Mouse (Mus musculus) erythroblast, embryonic 14.5 days (primary cell): Measurements from ENCODE around the gene Stx19. TPM values are rescaled to one million over a fixed set of nuclear protein-coding genes. Genes with fewer than 3 reads are reported as not detected.

Experiments
- H3K27me3 ChIP-seq: 2 replicates; pipeline ENCODE4 v1.6.1; 2012; ENCODE audit warnings: inconsistent platforms; ENCODE audit not compliant: control insufficient read depth
- H3K36me3 ChIP-seq: 2 replicates; pipeline ENCODE4 v1.6.1; 2012; ENCODE audit warnings: mild to moderate bottlenecking, inconsistent platforms; ENCODE audit not compliant: control insufficient read depth
- H3K4me1 ChIP-seq: 2 replicates; pipeline ENCODE4 v1.6.1; 2012; ENCODE audit warnings: inconsistent platforms; ENCODE audit not compliant: control insufficient read depth
- H3K4me3 ChIP-seq: replicated peaks from 2 replicates; pipeline ENCODE3; 2012; ENCODE audit warnings: moderate library complexity, mild to moderate bottlenecking, inconsistent platforms
- H3K9me3 ChIP-seq: 2 replicates; pipeline ENCODE4 v1.6.1; 2012; ENCODE audit warnings: low read length, inconsistent platforms, mixed read lengths; ENCODE audit not compliant: control insufficient read depth
- GATA1 ChIP-seq: IDR thresholded peaks from 2 replicates; pipeline ENCODE4 v1.6.1; 2012; ENCODE audit warnings: low read length, inconsistent platforms, mixed read lengths
- TAL1 ChIP-seq: IDR thresholded peaks from 3 replicates; pipeline ENCODE4 v1.6.1; 2012; ENCODE audit warnings: low read length, inconsistent platforms, mixed read lengths
- polyA plus RNA-seq: library from polyadenylated mRNA; stranded (reverse); fragments of >175 nt; gene quantifications from 2 replicates; pipeline ENCODE4 v1.2.3, GENCODE M21; 2012

Stx19 gene
- polyA plus RNA-seq, 1 experiment: not detected

DNA sequence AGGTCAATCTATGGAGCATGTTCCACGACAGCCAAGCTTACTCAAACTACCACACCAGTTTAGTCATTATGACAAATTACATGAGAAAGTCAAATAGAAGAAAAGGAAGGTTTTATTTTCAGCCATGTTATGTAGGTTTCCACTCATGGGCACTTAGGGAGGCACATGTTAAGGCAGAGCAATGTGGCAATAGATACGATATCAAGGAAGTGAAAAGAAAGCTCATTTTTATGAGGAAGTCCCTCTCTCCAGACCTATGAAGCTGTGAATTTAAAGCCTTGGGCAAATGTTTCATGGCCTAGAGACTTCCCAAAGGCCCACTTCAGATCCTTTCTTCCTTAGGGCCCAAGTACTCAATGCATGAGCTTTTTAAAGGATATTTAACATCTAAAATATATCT is 43.0 kb downstream of the Stx19 start:
- TF ChIP-seq TAL1 (no peak), GATA1 (no peak)
- Histone ChIP-seq H3K36me3 (no peaks in the 10 kb centered on the region), H3K27me3 (peaks cover 8% of the 10 kb centered on the region), H3K4me1 (peaks cover 17% of the 10 kb centered on the region), H3K9me3 (no peaks in the 10 kb centered on the region), H3K4me3 (no peak overlapping the region)

DNA sequence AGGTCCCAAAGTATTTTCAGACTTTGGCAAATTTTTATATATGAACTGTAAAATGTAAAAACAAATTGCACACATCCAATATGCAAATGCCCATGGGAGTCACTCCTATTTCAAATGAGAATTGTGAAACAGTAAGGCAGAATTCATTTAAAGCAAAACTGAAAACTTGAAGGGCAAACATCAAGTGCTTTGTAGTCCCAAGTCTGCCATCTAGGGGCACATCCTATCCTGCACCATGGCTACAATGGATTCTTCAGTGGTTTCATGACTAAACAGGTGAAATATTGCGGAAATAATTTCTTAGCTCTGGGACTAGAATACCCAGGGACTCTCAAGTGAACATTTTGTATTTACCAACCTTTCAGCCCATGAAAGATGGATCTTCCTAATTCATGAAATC is 43.5 kb downstream of the Stx19 start:
- TF ChIP-seq GATA1: no peak
- TF ChIP-seq TAL1: no peak
- Histone ChIP-seq H3K27me3 (peaks cover 8% of the 10 kb centered on the region), H3K36me3 (no peaks in the 10 kb centered on the region), H3K9me3 (no peaks in the 10 kb centered on the region), H3K4me3 (no peak overlapping the region), H3K4me1 (peaks cover 17% of the 10 kb centered on the region)

DNA sequence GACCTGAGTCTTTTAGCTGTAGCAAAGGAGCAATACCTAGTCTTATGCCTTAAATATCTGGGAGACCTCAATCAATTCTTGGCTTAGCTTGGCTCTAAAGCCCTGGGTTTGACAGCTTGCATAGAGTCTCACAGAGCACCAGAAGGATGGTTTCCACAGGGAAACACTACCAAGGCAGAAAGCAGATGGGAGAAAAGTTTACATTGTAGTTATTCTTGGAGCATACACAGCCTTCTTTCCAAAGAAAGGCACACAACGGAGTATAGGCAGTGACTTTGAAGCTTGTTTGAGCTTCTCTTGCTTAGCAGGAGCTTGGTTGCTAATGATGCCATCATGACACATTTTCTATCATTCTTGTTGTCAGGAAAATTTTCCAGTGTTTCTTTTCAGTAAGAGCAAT is 45.7 kb downstream of the Stx19 start:
- TF ChIP-seq GATA1: no peak
- TF ChIP-seq TAL1: no peak
- Histone ChIP-seq H3K9me3 (no peaks in the 10 kb centered on the region), H3K36me3 (no peaks in the 10 kb centered on the region), H3K4me3 (no peak overlapping the region), H3K27me3 (no peaks in the 10 kb centered on the region), H3K4me1 (peaks cover 1% of the 10 kb centered on the region; the same call in 1 of the 2 replicates)

DNA sequence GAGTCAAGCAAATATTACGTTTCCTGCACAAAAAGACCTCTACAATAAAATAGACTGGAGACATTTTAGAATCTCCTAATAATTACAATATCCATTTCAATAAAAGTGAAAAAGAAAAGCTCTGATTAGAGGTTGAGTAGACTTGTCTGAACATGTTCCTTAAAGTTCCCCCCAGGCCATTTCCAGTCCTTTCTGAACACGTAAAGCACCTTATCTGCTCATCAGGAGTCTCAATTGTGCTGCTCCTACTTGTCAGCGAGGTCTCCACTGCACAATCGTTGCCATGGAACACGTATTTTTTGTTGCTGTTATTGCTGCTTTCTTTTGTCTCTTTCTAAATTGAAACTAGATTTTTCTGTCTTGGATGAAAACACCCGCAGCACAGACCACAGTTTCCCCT is 47.0 kb downstream of the Stx19 start:
- H3K4me3 ChIP-seq: no peak overlapping the region

DNA sequence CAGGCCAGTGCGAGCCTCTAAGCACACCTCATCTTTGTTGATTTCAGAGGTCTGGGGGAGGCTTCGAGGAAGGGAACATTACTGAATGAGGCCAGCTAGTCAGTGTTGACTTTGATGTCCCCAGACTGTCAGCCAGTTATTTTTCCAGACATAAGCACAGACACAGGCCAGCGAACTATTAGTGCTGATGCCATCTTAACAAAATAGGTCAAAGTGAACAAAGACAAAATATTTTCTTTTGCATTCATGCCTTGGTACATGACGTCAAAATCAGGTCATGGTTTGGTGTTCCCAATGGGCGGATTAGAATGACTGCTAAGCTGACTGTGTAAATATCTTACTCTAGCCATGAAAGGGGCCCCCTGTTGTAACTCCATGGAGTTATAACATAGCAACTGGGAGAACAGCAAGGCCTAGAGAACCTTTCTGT is 58.2 kb downstream of the Stx19 start:
- H3K4me3 ChIP-seq: no peak overlapping the region
- H3K27me3 ChIP-seq: no peaks in the 10 kb centered on the region
- TF ChIP-seq TAL1 (no peak), GATA1 (no peak)
- H3K4me1 ChIP-seq: no peaks in the 10 kb centered on the region
- H3K9me3 ChIP-seq: peaks cover 7% of the 10 kb centered on the region
- no peaks in the 10 kb centered on the region for H3K36me3 ChIP-seq

More for the DNA sequence above, 47.0 kb downstream of the Stx19 start:
- Histone ChIP-seq H3K9me3 (no peaks in the 10 kb centered on the region), H3K36me3 (no peaks in the 10 kb centered on the region), H3K4me1 (no peaks in the 10 kb centered on the region), H3K27me3 (no peaks in the 10 kb centered on the region)
- no peak for TF ChIP-seq TAL1
- no peak for TF ChIP-seq GATA1

DNA sequence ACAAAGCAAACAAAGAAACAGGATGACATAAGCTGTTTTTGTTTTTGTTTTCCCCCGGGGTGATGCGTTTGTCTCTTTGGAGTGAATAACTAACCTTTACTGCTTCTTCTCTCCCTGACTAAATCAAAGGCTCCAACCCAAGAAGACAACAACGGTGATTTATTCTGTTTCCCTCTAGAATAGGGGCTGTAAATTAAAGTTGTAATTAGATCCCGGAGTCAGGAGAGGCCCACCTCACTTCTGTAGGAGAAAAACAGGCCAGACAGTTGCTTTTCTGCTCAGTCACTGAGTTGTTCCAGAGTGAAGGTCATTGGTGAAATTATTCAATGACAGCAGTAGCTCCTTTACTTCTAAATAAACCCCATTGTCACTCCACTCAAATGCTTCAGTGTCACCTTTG is 58.7 kb downstream of the Stx19 start:
- Histone ChIP-seq H3K4me1 (no peaks in the 10 kb centered on the region), H3K4me3 (no peak overlapping the region), H3K36me3 (no peaks in the 10 kb centered on the region), H3K27me3 (no peaks in the 10 kb centered on the region), H3K9me3 (peaks cover 7% of the 10 kb centered on the region)
- TF ChIP-seq TAL1 (no peak), GATA1 (no peak)

Other genes starting within 250 kb of the Stx19 start
- 0.26 and 0.30 TPM in 2 replicates for gene Nsun3, start 27.9 kb upstream of the Stx19 start, polyA plus RNA-seq
- 0.11 and 0.24 TPM in 2 replicates for gene Arl13b, start 32.4 kb downstream of the Stx19 start, polyA plus RNA-seq
- gene Pros1, start 39.6 kb downstream of the Stx19 start, polyA plus RNA-seq: not detected in 2 replicates